Mouse (Mus musculus) heart, embryonic 12.5 days (tissue): Measurements from ENCODE around the gene Ccdc175. TPM values are rescaled to one million over a fixed set of nuclear protein-coding genes. Genes with fewer than 3 reads are reported as not detected.
A peak's percentile ranks its signal among the peaks of the same experiment; 100 is the strongest.

Source experiments
- ATAC-seq: fragments of 200-750 bp; cut with Nextera tagmentation; 2 replicates; pipeline ENCODE4 v1.8.0; 2017; ENCODE audit warnings: moderate TSS enrichment, moderate library complexity; ENCODE audit not compliant: insufficient number of reproducible peaks, low FRiP score
- H3K27ac ChIP-seq: fragments of 300-500 bp; sonication (generic); 2 replicates; pipeline ENCODE4 v1.5.1; 2016; ENCODE audit warnings: mild to moderate bottlenecking, moderate library complexity; ENCODE audit not compliant: poor library complexity, severe bottlenecking
- H3K27me3 ChIP-seq: fragments of 300-500 bp; sonication (generic); replicated peaks from 2 replicates; pipeline ENCODE4 v1.6.1; 2016; ENCODE audit warnings: mild to moderate bottlenecking, moderate library complexity
- H3K36me3 ChIP-seq: fragments of 300-500 bp; sonication (generic); 2 replicates; pipeline ENCODE4 v1.6.1; 2016; ENCODE audit warnings: mild to moderate bottlenecking, moderate library complexity
- H3K4me1 ChIP-seq: fragments of 300-500 bp; sonication (generic); replicated peaks from 2 replicates; pipeline ENCODE4 v1.6.1; 2016; ENCODE audit warnings: mild to moderate bottlenecking
- H3K4me2 ChIP-seq: fragments of 300-500 bp; sonication (generic); 2 replicates; pipeline ENCODE4 v1.6.1; 2016; ENCODE audit warnings: mild to moderate bottlenecking, moderate library complexity
- H3K4me3 ChIP-seq: fragments of 300-500 bp; sonication (generic); 2 replicates; pipeline ENCODE4 v1.5.1; 2016; ENCODE audit warnings: mild to moderate bottlenecking
- H3K9ac ChIP-seq: fragments of 300-500 bp; sonication (generic); 2 replicates; pipeline ENCODE4 v1.6.1; 2016; ENCODE audit warnings: mild to moderate bottlenecking, moderate library complexity
- H3K9me3 ChIP-seq: fragments of 300-500 bp; sonication (generic); replicated peaks from 2 replicates; pipeline ENCODE4 v1.6.1; 2016; ENCODE audit warnings: mild to moderate bottlenecking, moderate library complexity
- WGBS: fragments of 180-500 bp; shearing (Covaris S2); methylation state at CpG from one replicate; pipeline ENCODE4 v1.1.7; 2016; 5-methylcytosine and 5-hydroxymethylcytosine counted together
- polyA plus RNA-seq: library from polyadenylated mRNA; unstranded; fragments of >200 nt; fragmentation: Nextera tagmentation; extraction: Ambion mirVana; gene quantifications from 2 replicates; pipeline ENCODE4 v1.2.1, GENCODE M21; 2016

Gene Ccdc175
- polyA plus RNA-seq, 1 experiment from 2014 or later, result not detected

GRCm38 (mm10) chr12:72096966-72097365 is 87.9 kb downstream of the Ccdc175 start:
- Histone ChIP-seq H3K36me3 (peaks cover 74% of the 10 kb centered on the region), H3K9me3 (no peaks in the 10 kb centered on the region), H3K27ac (no peak overlapping the region), H3K9ac (no peak overlapping the region), H3K4me3 (no peak overlapping the region), H3K4me2 (no peak overlapping the region), H3K27me3 (no peaks in the 10 kb centered on the region), H3K4me1 (no peaks in the 10 kb centered on the region)
- 94% methylated on average over 8 of the region's 8 CpGs for WGBS
- ATAC-seq, result no peak

- Histone ChIP-seq H3K9ac (no peak overlapping the region), H3K9me3 (no peaks in the 10 kb centered on the region), H3K4me1 (peaks cover 12% of the 10 kb centered on the region; the same call in 1 of the 2 replicates), H3K36me3 (peaks cover 42% of the 10 kb centered on the region), H3K27ac (no peak overlapping the region), H3K4me2 (no peak overlapping the region), H3K27me3 (no peaks in the 10 kb centered on the region), H3K4me3 (no peak overlapping the region)
- no peak for ATAC-seq
- 88% methylated on average over 4 of the region's 4 CpGs for WGBS
Measured at GRCm38 (mm10) chr12:72089802-72090201, 95.0 kb downstream of the Ccdc175 start.

GRCm38 (mm10) chr12:72086166-72086825 is 98.5 kb downstream of the Ccdc175 start:
- Histone ChIP-seq H3K4me2 (peak overlapping the region; percentile 73), H3K4me1 (peaks cover 26% of the 10 kb centered on the region), H3K9ac (peak overlapping the region; percentile 78), H3K36me3 (peaks cover 9% of the 10 kb centered on the region), H3K4me3 (peak overlapping the region; percentile 67), H3K27me3 (no peaks in the 10 kb centered on the region), H3K27ac (peak overlapping the region; percentile 93), H3K9me3 (no peaks in the 10 kb centered on the region)
- 2% methylated on average over 18 of the region's 18 CpGs for WGBS
- ATAC-seq, result no peak

GRCm38 (mm10) chr12:72085329-72086165 is 99.3 kb downstream of the Ccdc175 start, which contains the start of the genes L3hypdh and Jkamp:
TSS of gene L3hypdh (minus strand) at chr12:72085439.
TSS of gene Jkamp (plus strand) at chr12:72085589.
- H3K27ac ChIP-seq, result peak within 1 kb of the TSS; percentile 93
- peak within 1 kb of the TSS; percentile 78 for H3K9ac ChIP-seq
- 3% methylated on average over 60 of the region's 60 CpGs for WGBS
- H3K9me3 ChIP-seq, result no peaks in the 10 kb centered on the region
- peaks cover 26% of the 10 kb centered on the region for H3K4me1 ChIP-seq
- H3K36me3 ChIP-seq, result peaks cover 7% of the 10 kb centered on the region
- H3K4me2 ChIP-seq, result peak within 1 kb of the TSS; percentile 73
- H3K4me3 ChIP-seq, result peak within 1 kb of the TSS; percentile 67
- peak; percentile 96 for ATAC-seq
- H3K27me3 ChIP-seq, result no peaks in the 10 kb centered on the region

- ATAC-seq, result peak; percentile 44
- Histone ChIP-seq H3K9me3 (no peaks in the 10 kb centered on the region), H3K4me1 (peaks cover 26% of the 10 kb centered on the region), H3K4me2 (peak overlapping the region; percentile 73), H3K27ac (peak overlapping the region; percentile 85), H3K4me3 (peak overlapping the region; percentile 67), H3K27me3 (no peaks in the 10 kb centered on the region), H3K9ac (peak overlapping the region; percentile 71), H3K36me3 (peaks cover 2% of the 10 kb centered on the region; the same call in 1 of the 2 replicates)
- WGBS, result under 1% methylated on average over 31 of the region's 31 CpGs
Measured at GRCm38 (mm10) chr12:72085024-72085328, 99.9 kb downstream of the Ccdc175 start.

- peak overlapping the region; percentile 67 for H3K4me3 ChIP-seq
- peak overlapping the region; percentile 73 for H3K4me2 ChIP-seq
- H3K36me3 ChIP-seq, result no peaks in the 10 kb centered on the region
- WGBS, result 5% methylated on average over 46 of the region's 46 CpGs
- H3K9me3 ChIP-seq, result no peaks in the 10 kb centered on the region
- H3K27ac ChIP-seq, result peak overlapping the region; percentile 85
- ATAC-seq, result no peak; the same call in 1 of the 2 replicates
- H3K9ac ChIP-seq, result peak overlapping the region; percentile 71
- H3K27me3 ChIP-seq, result no peaks in the 10 kb centered on the region
- peaks cover 26% of the 10 kb centered on the region for H3K4me1 ChIP-seq
Measured at GRCm38 (mm10) chr12:72084261-72085023, 100.4 kb downstream of the Ccdc175 start.

- H3K4me1 ChIP-seq, result peaks cover 26% of the 10 kb centered on the region
- no peaks in the 10 kb centered on the region for H3K36me3 ChIP-seq
- 80% methylated on average over 9 of the region's 9 CpGs for WGBS
- H3K27ac ChIP-seq, result no peak overlapping the region
- no peaks in the 10 kb centered on the region for H3K9me3 ChIP-seq
- no peak overlapping the region for H3K4me2 ChIP-seq
- no peaks in the 10 kb centered on the region for H3K27me3 ChIP-seq
- H3K9ac ChIP-seq, result no peak overlapping the region
- H3K4me3 ChIP-seq, result no peak overlapping the region
- ATAC-seq, result no peak
Measured at GRCm38 (mm10) chr12:72083265-72083664, 101.6 kb downstream of the Ccdc175 start.

- peak overlapping the region; percentile 59; the same call in 1 of the 2 replicates for H3K9ac ChIP-seq
- H3K27ac ChIP-seq, result no peak overlapping the region
Measured at GRCm38 (mm10) chr12:72082370-72082769, 102.5 kb downstream of the Ccdc175 start.

GRCm38 (mm10) chr12:72081961-72082360 is 102.9 kb downstream of the Ccdc175 start:
- Histone ChIP-seq H3K36me3 (0 out of 2 replicates have a peak, but pooled peaks cover 1% of the 10 kb centered on the region), H3K27ac (no peak overlapping the region), H3K9ac (no peak overlapping the region), H3K27me3 (no peaks in the 10 kb centered on the region), H3K4me2 (peak overlapping the region; percentile 67), H3K9me3 (no peaks in the 10 kb centered on the region), H3K4me1 (peaks cover 19% of the 10 kb centered on the region), H3K4me3 (peak overlapping the region; percentile 35; the same call in 1 of the 2 replicates)
- 82% methylated on average over 3 of the region's 3 CpGs for WGBS
- ATAC-seq, result no peak

More at GRCm38 (mm10) chr12:72082370-72082769, 102.5 kb downstream of the Ccdc175 start:
- Histone ChIP-seq H3K9me3 (no peaks in the 10 kb centered on the region), H3K4me2 (peak overlapping the region; percentile 67), H3K27me3 (no peaks in the 10 kb centered on the region), H3K4me3 (peak overlapping the region; percentile 35), H3K4me1 (peaks cover 19% of the 10 kb centered on the region), H3K36me3 (no peaks in the 10 kb centered on the region)
- 16% methylated on average over 18 of the region's 18 CpGs for WGBS
- no peak for ATAC-seq

- Histone ChIP-seq H3K36me3 (peaks cover 11% of the 10 kb centered on the region), H3K27me3 (no peaks in the 10 kb centered on the region), H3K4me1 (peaks cover 17% of the 10 kb centered on the region), H3K27ac (no peak overlapping the region), H3K4me3 (no peak overlapping the region), H3K9ac (no peak overlapping the region), H3K4me2 (no peak overlapping the region), H3K9me3 (peaks cover 4% of the 10 kb centered on the region; the same call in 1 of the 2 replicates)
- no peak for ATAC-seq
- 84% methylated on average over 3 of the region's 3 CpGs for WGBS
Measured at GRCm38 (mm10) chr12:72078248-72078647, 106.6 kb downstream of the Ccdc175 start.
